Mouse (Mus musculus) layer of hippocampus, adult 9-10 months (tissue): ENCODE measurements around the gene Abcg8.

Experiments used
- DNase-seq: peaks from one replicate; pipeline ENCODE4 v3.0.0; 2022; ENCODE audit warnings: low spot score

Gene Abcg8

GRCm38 (mm10) chr17:84675951-84676366 lies at the start of gene Abcg8:
TSS of gene Abcg8 (plus strand) at chr17:84676302.
- no peak for DNase-seq

- no peak for DNase-seq
These were observed 49.2 kb upstream of the Abcg8 start for GRCm38 (mm10) chr17:84626857-84627305.

- DNase-seq, result no peak
These were observed 48.4 kb upstream of the Abcg8 start for GRCm38 (mm10) chr17:84627721-84628120.

- no peak for DNase-seq
These were observed 47.5 kb upstream of the Abcg8 start for GRCm38 (mm10) chr17:84628611-84629010.

GRCm38 (mm10) chr17:84631836-84632235 lies 44.3 kb upstream of the Abcg8 start:
- no peak for DNase-seq

GRCm38 (mm10) chr17:84633443-84633842 lies 42.7 kb upstream of the Abcg8 start:
- DNase-seq, result no peak

- no peak for DNase-seq
These were observed 39.8 kb upstream of the Abcg8 start for GRCm38 (mm10) chr17:84636328-84636727.

GRCm38 (mm10) chr17:84637971-84638370 lies 38.1 kb upstream of the Abcg8 start:
- DNase-seq, result no peak

GRCm38 (mm10) chr17:84639796-84640378 lies 36.2 kb upstream of the Abcg8 start:
- DNase-seq, result no peak

GRCm38 (mm10) chr17:84641893-84642292 lies 34.2 kb upstream of the Abcg8 start:
- DNase-seq, result peak; percentile 30

- DNase-seq, result no peak
These were observed 33.8 kb upstream of the Abcg8 start for GRCm38 (mm10) chr17:84642324-84642723.

GRCm38 (mm10) chr17:84644292-84645050 lies 31.6 kb upstream of the Abcg8 start:
- DNase-seq, result no peak

GRCm38 (mm10) chr17:84645119-84645518 lies 31.0 kb upstream of the Abcg8 start:
- DNase-seq, result no peak

GRCm38 (mm10) chr17:84645894-84646293 lies 30.2 kb upstream of the Abcg8 start:
- DNase-seq, result no peak

GRCm38 (mm10) chr17:84646477-84646876 lies 29.6 kb upstream of the Abcg8 start:
- DNase-seq, result no peak

GRCm38 (mm10) chr17:84647630-84648029 lies 28.5 kb upstream of the Abcg8 start:
- DNase-seq, result no peak

GRCm38 (mm10) chr17:84650302-84651017 lies 25.6 kb upstream of the Abcg8 start:
- DNase-seq, result no peak

- no peak for DNase-seq
These were observed 22.6 kb upstream of the Abcg8 start for GRCm38 (mm10) chr17:84653544-84653943.

- no peak for DNase-seq
These were observed 19.9 kb upstream of the Abcg8 start for GRCm38 (mm10) chr17:84656205-84656604.

- DNase-seq, result no peak
These were observed 19.3 kb upstream of the Abcg8 start for GRCm38 (mm10) chr17:84656653-84657421.

GRCm38 (mm10) chr17:84657422-84657732 lies 18.7 kb upstream of the Abcg8 start:
- DNase-seq, result no peak

GRCm38 (mm10) chr17:84657782-84658181 lies 18.3 kb upstream of the Abcg8 start:
- no peak for DNase-seq
